Mouse (Mus musculus): ENCODE measurements around the gene Fhad1.

Fhad1 gene

GRCm38 (mm10) chr4:141881289-141881914, 133.5 kb downstream of the Fhad1 start:
- no peak for DNase-seq (ENCODE audit: low read depth, low spot score)
- no peaks in the 10 kb centered on the region for H3K27me3 ChIP-seq (ENCODE audit: control insufficient read depth, insufficient read depth, low read length, poor library complexity, severe bottlenecking)
- no peaks in the 10 kb centered on the region for H3K36me3 ChIP-seq (ENCODE audit: control insufficient read depth, insufficient read depth, low read length, poor library complexity, severe bottlenecking)

GRCm38 (mm10) chr4:141879875-141880274, 135.0 kb downstream of the Fhad1 start:
- DNase-seq (ENCODE audit: low read depth, low spot score), result no peak
- Histone ChIP-seq H3K27me3 (ENCODE audit: control insufficient read depth, insufficient read depth, low read length, poor library complexity, severe bottlenecking) (no peaks in the 10 kb centered on the region; the same call in 1 of the 2 replicates), H3K36me3 (ENCODE audit: control insufficient read depth, insufficient read depth, low read length, poor library complexity, severe bottlenecking) (no peaks in the 10 kb centered on the region)

GRCm38 (mm10) chr4:141879074-141879473, 135.8 kb downstream of the Fhad1 start:
- no peak for DNase-seq (ENCODE audit: low read depth, low spot score)
- Histone ChIP-seq H3K27me3 (ENCODE audit: control insufficient read depth, insufficient read depth, low read length, poor library complexity, severe bottlenecking) (no peaks in the 10 kb centered on the region; the same call in 1 of the 2 replicates), H3K36me3 (ENCODE audit: control insufficient read depth, insufficient read depth, low read length, poor library complexity, severe bottlenecking) (no peaks in the 10 kb centered on the region)

GRCm38 (mm10) chr4:141878621-141879020, 136.3 kb downstream of the Fhad1 start:
- H3K36me3 ChIP-seq (ENCODE audit: control insufficient read depth, insufficient read depth, low read length, poor library complexity, severe bottlenecking), result no peaks in the 10 kb centered on the region
- no peaks in the 10 kb centered on the region; the same call in 1 of the 2 replicates for H3K27me3 ChIP-seq (ENCODE audit: control insufficient read depth, insufficient read depth, low read length, poor library complexity, severe bottlenecking)
- no peak for DNase-seq (ENCODE audit: low read depth, low spot score)

GRCm38 (mm10) chr4:141875481-141876108, 139.3 kb downstream of the Fhad1 start:
- H3K36me3 ChIP-seq (ENCODE audit: control insufficient read depth, insufficient read depth, low read length, poor library complexity, severe bottlenecking), result no peaks in the 10 kb centered on the region; the same call in 1 of the 2 replicates
- H3K27me3 ChIP-seq (ENCODE audit: control insufficient read depth, insufficient read depth, low read length, poor library complexity, severe bottlenecking), result no peaks in the 10 kb centered on the region; the same call in 1 of the 2 replicates
- no peak for DNase-seq (ENCODE audit: low read depth, low spot score)

- DNase-seq (ENCODE audit: low read depth, low spot score), result peak; percentile 76
- Histone ChIP-seq H3K27me3 (ENCODE audit: control insufficient read depth, insufficient read depth, low read length, poor library complexity, severe bottlenecking) (no peaks in the 10 kb centered on the region; the same call in 1 of the 2 replicates), H3K36me3 (ENCODE audit: control insufficient read depth, insufficient read depth, low read length, poor library complexity, severe bottlenecking) (no peaks in the 10 kb centered on the region; the same call in 1 of the 2 replicates)
These were observed 140.1 kb downstream of the Fhad1 start, which contains the start of gene Efhd2 for GRCm38 (mm10) chr4:141874601-141875460. TSS of gene Efhd2 (minus strand) at chr4:141874920.

- no peaks in the 10 kb centered on the region; the same call in 1 of the 2 replicates for H3K27me3 ChIP-seq (ENCODE audit: control insufficient read depth, insufficient read depth, low read length, poor library complexity, severe bottlenecking)
- no peak for DNase-seq (ENCODE audit: low read depth, low spot score)
- H3K36me3 ChIP-seq (ENCODE audit: control insufficient read depth, insufficient read depth, low read length, poor library complexity, severe bottlenecking), result no peaks in the 10 kb centered on the region; the same call in none of the 2 replicates
These were observed 140.7 kb downstream of the Fhad1 start for GRCm38 (mm10) chr4:141874111-141874600.

- Histone ChIP-seq H3K36me3 (ENCODE audit: control insufficient read depth, insufficient read depth, low read length, poor library complexity, severe bottlenecking) (no peaks in the 10 kb centered on the region; the same call in none of the 2 replicates), H3K27me3 (ENCODE audit: control insufficient read depth, insufficient read depth, low read length, poor library complexity, severe bottlenecking) (no peaks in the 10 kb centered on the region; the same call in 1 of the 2 replicates)
- DNase-seq (ENCODE audit: low read depth, low spot score), result no peak
These were observed 141.9 kb downstream of the Fhad1 start for GRCm38 (mm10) chr4:141872977-141873376.

- DNase-seq (ENCODE audit: low read depth, low spot score), result no peak
- H3K36me3 ChIP-seq (ENCODE audit: control insufficient read depth, insufficient read depth, low read length, poor library complexity, severe bottlenecking), result no peaks in the 10 kb centered on the region; the same call in none of the 2 replicates
- H3K27me3 ChIP-seq (ENCODE audit: control insufficient read depth, insufficient read depth, low read length, poor library complexity, severe bottlenecking), result no peaks in the 10 kb centered on the region; the same call in 1 of the 2 replicates
These were observed 143.0 kb downstream of the Fhad1 start for GRCm38 (mm10) chr4:141871909-141872308.

- no peak for DNase-seq (ENCODE audit: low read depth, low spot score)
- H3K27me3 ChIP-seq (ENCODE audit: control insufficient read depth, insufficient read depth, low read length, poor library complexity, severe bottlenecking), result no peaks in the 10 kb centered on the region; the same call in 1 of the 2 replicates
- H3K36me3 ChIP-seq (ENCODE audit: control insufficient read depth, insufficient read depth, low read length, poor library complexity, severe bottlenecking), result no peaks in the 10 kb centered on the region; the same call in none of the 2 replicates
These were observed 143.6 kb downstream of the Fhad1 start for GRCm38 (mm10) chr4:141871333-141871725.

GRCm38 (mm10) chr4:141870666-141871332, 144.1 kb downstream of the Fhad1 start:
- no peaks in the 10 kb centered on the region for H3K27me3 ChIP-seq (ENCODE audit: control insufficient read depth, insufficient read depth, low read length, poor library complexity, severe bottlenecking)
- no peaks in the 10 kb centered on the region; the same call in none of the 2 replicates for H3K36me3 ChIP-seq (ENCODE audit: control insufficient read depth, insufficient read depth, low read length, poor library complexity, severe bottlenecking)
- DNase-seq (ENCODE audit: low read depth, low spot score), result no peak

GRCm38 (mm10) chr4:141869436-141870215, 145.3 kb downstream of the Fhad1 start:
- DNase-seq (ENCODE audit: low read depth, low spot score), result no peak
- H3K27me3 ChIP-seq (ENCODE audit: control insufficient read depth, insufficient read depth, low read length, poor library complexity, severe bottlenecking), result no peaks in the 10 kb centered on the region
- no peaks in the 10 kb centered on the region; the same call in none of the 2 replicates for H3K36me3 ChIP-seq (ENCODE audit: control insufficient read depth, insufficient read depth, low read length, poor library complexity, severe bottlenecking)

- DNase-seq (ENCODE audit: low read depth, low spot score), result no peak
- no peaks in the 10 kb centered on the region for H3K27me3 ChIP-seq (ENCODE audit: control insufficient read depth, insufficient read depth, low read length, poor library complexity, severe bottlenecking)
- H3K36me3 ChIP-seq (ENCODE audit: control insufficient read depth, insufficient read depth, low read length, poor library complexity, severe bottlenecking), result no peaks in the 10 kb centered on the region; the same call in none of the 2 replicates
These were observed 146.8 kb downstream of the Fhad1 start for GRCm38 (mm10) chr4:141868051-141868450.
